Mouse (Mus musculus): ENCODE measurements around the gene Dapl1.
A peak's percentile ranks its signal among the peaks of the same experiment; 100 is the strongest.

The Dapl1 gene

DNA sequence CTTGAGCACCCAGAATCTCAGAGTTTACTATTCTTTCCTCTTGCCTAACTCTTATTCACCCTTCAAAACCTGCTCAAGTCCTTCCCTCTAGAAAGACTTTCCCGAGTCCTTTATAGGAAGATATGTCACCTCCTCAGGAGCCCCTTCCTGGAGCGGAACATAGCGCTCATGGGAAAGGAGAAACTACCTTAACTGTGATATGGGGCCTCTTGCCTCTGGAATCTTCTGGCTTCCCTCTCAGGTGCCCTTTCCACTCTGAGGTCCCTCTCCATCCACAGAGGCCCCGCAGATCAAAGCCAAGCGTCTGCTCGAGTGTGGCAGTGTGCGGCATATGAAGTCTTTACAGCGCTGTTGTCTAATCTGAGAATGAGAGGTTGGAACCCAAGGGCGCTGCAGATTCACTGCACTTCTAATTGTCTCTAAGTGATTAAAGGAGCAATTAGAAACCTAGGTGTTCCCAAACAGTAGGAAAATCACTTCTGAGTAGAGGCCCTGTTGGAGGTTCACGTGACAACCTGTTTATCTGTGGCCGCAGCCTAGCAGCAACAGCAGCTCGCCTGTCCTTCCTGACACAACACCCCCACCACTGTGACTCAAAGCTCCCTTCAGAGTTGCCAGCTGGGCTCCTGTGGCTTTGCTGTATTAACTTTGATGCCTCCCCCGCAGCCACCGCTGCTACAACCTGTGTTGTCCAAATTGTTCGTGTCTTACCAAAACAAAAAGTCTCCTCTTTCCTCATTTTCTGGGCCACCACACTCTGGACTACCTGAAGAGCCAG lies 49.7 kb downstream of the Dapl1 start:
- no peak for DNase-seq (ENCODE audit: low read depth, low spot score)

DNA sequence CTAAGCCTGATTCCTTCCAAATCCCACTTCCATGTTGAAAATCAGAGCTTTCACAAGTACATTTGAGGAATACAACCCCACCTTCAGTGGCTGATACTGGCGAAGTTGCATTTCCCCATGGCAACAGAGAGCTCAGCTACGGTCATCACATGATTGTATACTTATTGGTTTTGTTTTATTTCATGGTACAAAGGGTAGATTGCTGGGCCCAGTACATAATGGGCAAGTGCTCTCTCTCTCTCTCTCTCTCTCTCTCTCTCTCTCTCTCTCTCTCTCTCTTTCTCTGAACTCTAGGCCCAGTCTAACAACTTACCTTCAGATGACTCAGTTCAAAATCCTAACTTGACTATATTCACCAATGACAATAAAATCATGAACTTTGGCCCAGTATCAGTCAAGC lies 52.5 kb downstream of the Dapl1 start:
- DNase-seq (ENCODE audit: low read depth, low spot score) = no peak

DNA sequence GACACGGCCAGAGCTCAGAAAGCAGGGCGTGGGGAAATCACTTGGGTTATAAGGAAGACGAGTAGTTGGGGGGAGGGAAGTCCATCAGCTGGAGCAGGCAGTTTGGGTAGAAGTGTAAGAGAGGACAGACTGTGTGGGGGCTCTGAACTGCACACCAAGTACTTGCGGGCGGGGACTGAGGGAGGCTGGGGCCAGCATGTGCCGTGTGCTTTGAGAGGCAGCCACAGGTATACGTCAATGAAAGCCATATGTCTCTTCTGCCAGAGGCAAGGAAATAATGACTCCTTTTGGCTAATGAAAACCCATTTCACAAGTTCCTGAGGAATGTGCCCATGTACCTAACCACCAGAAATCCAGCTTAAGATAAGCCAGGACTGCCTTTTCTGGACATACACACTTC lies 53.6 kb downstream of the Dapl1 start:
- DNase-seq (ENCODE audit: low read depth, low spot score) = peak; percentile 47

- DNase-seq (ENCODE audit: low read depth, low spot score) = no peak
Observed at GRCm38 (mm10) chr2:59539796-59540195, 55.3 kb downstream of the Dapl1 start.

GRCm38 (mm10) chr2:59541121-59541887 lies 56.9 kb downstream of the Dapl1 start:
- peak; percentile 94 for DNase-seq (ENCODE audit: low read depth, low spot score)

- DNase-seq (ENCODE audit: low read depth, low spot score) = no peak
Observed at GRCm38 (mm10) chr2:59543543-59544065, 59.2 kb downstream of the Dapl1 start.

DNA sequence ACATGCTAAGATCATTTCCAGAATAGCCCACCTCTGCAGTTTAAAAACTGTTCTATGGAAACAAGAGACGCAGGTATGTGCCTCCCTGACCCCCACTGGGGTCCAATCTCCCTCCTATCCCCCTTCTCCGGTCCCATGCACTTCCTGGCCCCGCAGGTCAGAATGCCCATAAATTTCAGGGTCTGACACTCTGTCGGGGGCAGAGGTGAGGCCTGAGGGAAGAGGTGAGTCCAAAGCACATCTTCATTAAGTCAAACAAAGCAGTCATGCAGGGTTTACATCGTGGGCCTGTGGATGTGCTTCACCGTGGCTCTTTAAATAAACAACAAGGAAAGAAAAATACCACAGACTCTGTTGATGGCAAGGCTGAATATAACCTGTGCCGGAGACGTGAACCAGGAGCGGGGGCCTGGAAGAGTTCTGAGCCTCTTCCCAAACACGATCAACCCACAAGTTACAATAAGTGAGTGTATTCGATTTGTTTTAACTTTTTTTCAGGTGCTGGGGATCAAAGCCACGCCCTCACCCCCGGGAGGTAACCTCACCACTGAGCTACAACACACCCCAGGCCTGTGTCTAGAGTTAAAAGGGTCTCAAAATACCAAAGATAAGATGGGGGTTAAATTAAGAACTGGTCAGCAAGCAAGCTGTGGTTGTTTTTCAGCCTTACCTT lies 59.9 kb downstream of the Dapl1 start:
- no peak for DNase-seq (ENCODE audit: low read depth, low spot score)

DNA sequence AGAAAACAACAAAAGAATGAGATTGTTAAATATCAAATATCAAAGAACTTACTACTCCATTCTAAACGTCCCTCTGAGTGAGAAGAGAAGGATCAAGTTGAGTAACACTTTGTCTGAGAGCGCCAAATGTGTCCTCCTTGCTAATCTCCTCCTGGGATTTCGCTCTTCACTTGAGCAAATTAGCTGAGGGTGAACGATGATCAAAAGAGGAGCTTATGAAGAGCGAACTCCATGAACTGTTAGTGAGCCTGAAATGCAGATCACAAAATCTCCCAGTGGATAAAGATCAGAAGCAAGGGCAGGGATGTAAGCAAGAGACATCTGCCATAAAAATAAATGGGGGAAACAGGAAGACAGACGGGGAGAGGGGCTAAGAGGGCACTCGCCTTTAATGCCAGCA lies 60.5 kb downstream of the Dapl1 start:
- DNase-seq (ENCODE audit: low read depth, low spot score) = no peak

DNA sequence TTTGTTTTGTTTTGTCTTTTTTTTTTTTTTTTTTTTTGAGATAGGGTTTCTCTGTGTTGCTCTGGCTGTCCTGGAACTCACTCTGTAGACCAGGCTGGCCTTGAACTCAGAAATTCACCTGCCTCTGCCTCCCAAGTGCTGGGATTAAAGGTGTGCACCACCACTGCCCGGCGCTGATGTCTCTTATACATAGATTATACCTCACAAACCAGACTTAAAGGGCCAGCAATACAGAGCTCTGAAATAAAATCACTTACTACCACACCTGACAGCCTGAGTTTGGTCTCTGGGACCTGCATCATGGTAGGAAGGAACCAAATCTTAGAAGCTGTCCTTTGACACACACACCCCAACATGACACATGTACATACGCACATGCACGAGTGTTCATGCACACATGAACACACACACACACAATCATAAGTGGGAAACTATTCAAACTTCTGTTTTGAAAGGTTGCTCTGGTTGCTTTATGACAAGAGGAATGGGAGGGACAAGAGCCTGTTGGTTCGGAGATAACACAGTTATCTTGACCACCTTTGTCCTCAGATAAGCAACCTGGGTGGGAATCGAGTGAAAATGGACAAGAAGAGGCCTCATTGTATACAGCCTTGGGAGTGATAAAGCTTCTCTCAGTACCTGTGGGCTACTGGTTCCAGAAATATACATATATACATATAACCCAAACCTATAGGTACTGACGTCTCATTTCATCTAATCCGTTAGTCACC lies 63.1 kb downstream of the Dapl1 start:
- DNase-seq (ENCODE audit: low read depth, low spot score) = no peak

DNA sequence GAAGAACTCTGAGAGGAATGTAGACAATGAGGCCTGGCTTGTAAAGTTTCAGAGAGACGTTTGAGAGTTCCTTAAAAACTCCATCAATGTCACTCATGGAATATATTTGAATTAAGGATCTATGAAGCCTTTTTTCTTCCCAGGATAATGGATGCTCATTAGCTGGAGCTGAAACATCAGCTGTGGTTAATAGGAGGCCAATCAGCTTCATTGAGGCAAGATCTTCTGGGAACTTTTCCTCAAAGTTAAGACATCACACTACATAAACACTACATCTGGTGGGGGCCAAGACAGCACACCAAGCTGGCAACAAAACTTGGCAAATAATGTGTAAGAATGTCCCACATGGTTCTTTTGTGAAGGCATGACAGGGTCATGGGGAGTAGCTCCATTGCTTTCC lies 68.3 kb downstream of the Dapl1 start:
- DNase-seq (ENCODE audit: low read depth, low spot score) = no peak

- no peak for DNase-seq (ENCODE audit: low read depth, low spot score)
Observed at GRCm38 (mm10) chr2:59554373-59554940, 70.0 kb downstream of the Dapl1 start.
